Mouse (Mus musculus) embryonic facial prominence, embryonic 15.5 days (tissue): ENCODE data around the gene Nyap2. TPM values are rescaled to one million over a fixed set of nuclear protein-coding genes. Genes with fewer than 3 reads are reported as not detected.

Experiments used
- ATAC-seq: fragments of 200-750 bp; cut with Nextera tagmentation; 2 replicates; pipeline ENCODE4 v1.8.0; 2017; ENCODE audit warnings: low read depth, moderate TSS enrichment; ENCODE audit not compliant: insufficient number of reproducible peaks, low FRiP score, low TSS enrichment
- H3K27ac ChIP-seq: fragments of 300-500 bp; sonication (generic); replicated peaks from 2 replicates; pipeline ENCODE4 v1.5.1; 2015; ENCODE audit warnings: mild to moderate bottlenecking, inconsistent platforms
- H3K27me3 ChIP-seq: fragments of 300-500 bp; sonication (generic); 2 replicates; pipeline ENCODE4 v1.6.1; 2015; ENCODE audit warnings: inconsistent platforms
- H3K36me3 ChIP-seq: fragments of 300-500 bp; sonication (generic); 2 replicates; pipeline ENCODE4 v1.6.1; 2015; ENCODE audit warnings: mild to moderate bottlenecking, inconsistent platforms
- H3K4me1 ChIP-seq: fragments of 300-500 bp; sonication (generic); 2 replicates; pipeline ENCODE4 v1.6.1; 2015; ENCODE audit warnings: inconsistent platforms
- H3K4me2 ChIP-seq: fragments of 300-500 bp; sonication (generic); replicated peaks from 2 replicates; pipeline ENCODE4 v1.6.1; 2015; ENCODE audit warnings: mild to moderate bottlenecking, inconsistent platforms
- H3K4me3 ChIP-seq: fragments of 300-500 bp; sonication (generic); replicated peaks from 2 replicates; pipeline ENCODE4 v1.5.1; 2015; ENCODE audit warnings: mild to moderate bottlenecking, inconsistent platforms
- H3K9ac ChIP-seq: fragments of 300-500 bp; sonication (generic); 2 replicates; pipeline ENCODE4 v1.6.1; 2015; ENCODE audit warnings: inconsistent platforms
- H3K9me3 ChIP-seq: fragments of 300-500 bp; sonication (generic); replicated peaks from 2 replicates; pipeline ENCODE4 v1.6.1; 2016; ENCODE audit warnings: inconsistent platforms
- WGBS: fragments of 180-500 bp; shearing (Covaris S2); methylation state at CpG from one replicate; pipeline ENCODE4 v1.1.7; 2015; 5-methylcytosine and 5-hydroxymethylcytosine counted together
- polyA plus RNA-seq: library from polyadenylated mRNA; unstranded; fragments of >200 nt; fragmentation: Nextera tagmentation; extraction: Ambion mirVana; gene quantifications from 2 replicates; pipeline ENCODE4 v1.2.1, GENCODE M21; 2015

Gene Nyap2
- polyA plus RNA-seq, 1 experiment from 2014 or later: 0.29 TPM

- Histone ChIP-seq H3K4me1 (no peaks in the 10 kb centered on the region), H3K4me2 (no peak overlapping the region), H3K27me3 (no peaks in the 10 kb centered on the region), H3K9ac (no peak overlapping the region), H3K36me3 (no peaks in the 10 kb centered on the region), H3K4me3 (no peak overlapping the region), H3K9me3 (no peaks in the 10 kb centered on the region), H3K27ac (no peak overlapping the region)
- no peak for ATAC-seq
- 5% methylated on average over 2 of the region's 2 CpGs for WGBS
Measured at GRCm38 (mm10) chr1:81301661-81302060, 224.9 kb downstream of the Nyap2 start.

GRCm38 (mm10) chr1:81303389-81303788 is 226.6 kb downstream of the Nyap2 start:
- Histone ChIP-seq H3K4me2 (no peak overlapping the region), H3K4me1 (no peaks in the 10 kb centered on the region), H3K9me3 (no peaks in the 10 kb centered on the region), H3K36me3 (no peaks in the 10 kb centered on the region), H3K4me3 (no peak overlapping the region), H3K27me3 (no peaks in the 10 kb centered on the region), H3K9ac (no peak overlapping the region), H3K27ac (no peak overlapping the region)
- WGBS: 41% methylated on average over 3 of the region's 3 CpGs
- ATAC-seq: no peak

- Histone ChIP-seq H3K27ac (no peak overlapping the region), H3K27me3 (no peaks in the 10 kb centered on the region), H3K9ac (no peak overlapping the region), H3K4me1 (no peaks in the 10 kb centered on the region), H3K36me3 (no peaks in the 10 kb centered on the region), H3K4me3 (no peak overlapping the region), H3K4me2 (no peak overlapping the region), H3K9me3 (no peaks in the 10 kb centered on the region)
- no peak for ATAC-seq
Measured at GRCm38 (mm10) chr1:81307407-81307806, 230.7 kb downstream of the Nyap2 start.

GRCm38 (mm10) chr1:81307934-81308333 is 231.2 kb downstream of the Nyap2 start:
- H3K9me3 ChIP-seq: no peaks in the 10 kb centered on the region
- H3K27me3 ChIP-seq: no peaks in the 10 kb centered on the region
- no peak for ATAC-seq
- H3K9ac ChIP-seq: no peak overlapping the region
- H3K4me2 ChIP-seq: no peak overlapping the region
- no peak overlapping the region for H3K4me3 ChIP-seq
- H3K27ac ChIP-seq: no peak overlapping the region
- WGBS: 56% methylated on average over 2 of the region's 2 CpGs
- H3K4me1 ChIP-seq: no peaks in the 10 kb centered on the region
- no peaks in the 10 kb centered on the region for H3K36me3 ChIP-seq

GRCm38 (mm10) chr1:81310087-81310626 is 233.4 kb downstream of the Nyap2 start:
- Histone ChIP-seq H3K36me3 (no peaks in the 10 kb centered on the region), H3K27ac (no peak overlapping the region), H3K4me2 (no peak overlapping the region), H3K4me3 (no peak overlapping the region), H3K9ac (no peak overlapping the region), H3K4me1 (no peaks in the 10 kb centered on the region), H3K9me3 (no peaks in the 10 kb centered on the region), H3K27me3 (no peaks in the 10 kb centered on the region)
- ATAC-seq: no peak
- 0% methylated on average over 1 of the region's 1 CpGs for WGBS

- H3K4me1 ChIP-seq: no peaks in the 10 kb centered on the region
- WGBS: 53% methylated on average over 9 of the region's 9 CpGs
- H3K4me2 ChIP-seq: no peak overlapping the region
- H3K9me3 ChIP-seq: no peaks in the 10 kb centered on the region
- H3K27ac ChIP-seq: no peak overlapping the region
- no peak overlapping the region for H3K4me3 ChIP-seq
- H3K9ac ChIP-seq: no peak overlapping the region
- H3K27me3 ChIP-seq: no peaks in the 10 kb centered on the region
- H3K36me3 ChIP-seq: no peaks in the 10 kb centered on the region
- no peak for ATAC-seq
Measured at GRCm38 (mm10) chr1:81316403-81316994, 239.7 kb downstream of the Nyap2 start.

- Histone ChIP-seq H3K27me3 (no peaks in the 10 kb centered on the region), H3K9me3 (no peaks in the 10 kb centered on the region), H3K27ac (0 out of 2 replicates have a peak overlapping the region, but pooled peaks have one; percentile 7), H3K4me1 (no peaks in the 10 kb centered on the region), H3K9ac (no peak overlapping the region), H3K36me3 (no peaks in the 10 kb centered on the region), H3K4me3 (no peak overlapping the region), H3K4me2 (no peak overlapping the region)
- 46% methylated on average over 5 of the region's 5 CpGs for WGBS
- no peak for ATAC-seq
Measured at GRCm38 (mm10) chr1:81316995-81317413, 240.3 kb downstream of the Nyap2 start.

- no peak overlapping the region for H3K9ac ChIP-seq
- WGBS: 24% methylated on average over 1 of the region's 1 CpGs
- H3K27me3 ChIP-seq: no peaks in the 10 kb centered on the region
- H3K4me3 ChIP-seq: no peak overlapping the region
- no peaks in the 10 kb centered on the region for H3K9me3 ChIP-seq
- no peaks in the 10 kb centered on the region for H3K36me3 ChIP-seq
- H3K4me2 ChIP-seq: no peak overlapping the region
- no peak overlapping the region for H3K27ac ChIP-seq
- H3K4me1 ChIP-seq: no peaks in the 10 kb centered on the region
- no peak for ATAC-seq
Measured at GRCm38 (mm10) chr1:81387722-81388121, 311.0 kb downstream of the Nyap2 start.
